Mouse (Mus musculus): ENCODE results near the gene 6430548M08Rik.

6430548M08Rik gene

DNA sequence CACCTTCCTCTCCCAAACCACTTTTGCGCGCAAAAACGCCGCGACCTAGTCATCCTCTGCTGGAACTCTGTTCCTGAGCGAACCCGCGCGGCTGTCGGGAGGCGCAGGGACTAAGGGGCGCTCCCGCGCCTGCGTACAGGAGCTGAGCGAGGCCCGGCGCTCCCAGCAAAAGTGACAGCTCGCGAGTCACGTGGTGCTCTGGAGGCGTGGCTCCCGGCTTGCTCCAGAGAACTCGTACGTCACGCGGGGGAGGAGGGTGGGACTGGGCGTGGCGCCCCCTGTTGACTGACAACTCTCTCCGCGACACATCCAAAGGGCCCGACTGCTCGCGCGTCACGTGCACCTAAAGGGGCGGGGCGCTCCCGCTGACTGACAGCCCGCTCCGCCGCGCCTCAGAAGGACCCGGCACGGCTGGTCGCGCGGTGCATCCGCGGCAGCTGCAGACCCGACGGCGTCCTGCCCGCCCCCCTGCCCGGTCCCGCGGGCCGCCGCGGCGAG lies at the start of gene 6430548M08Rik:
Gene 6430548M08Rik, plus strand, starts transcription at position 395 of the 498 bp plus-strand sequence.
- peak; percentile 100 for DNase-seq

DNA sequence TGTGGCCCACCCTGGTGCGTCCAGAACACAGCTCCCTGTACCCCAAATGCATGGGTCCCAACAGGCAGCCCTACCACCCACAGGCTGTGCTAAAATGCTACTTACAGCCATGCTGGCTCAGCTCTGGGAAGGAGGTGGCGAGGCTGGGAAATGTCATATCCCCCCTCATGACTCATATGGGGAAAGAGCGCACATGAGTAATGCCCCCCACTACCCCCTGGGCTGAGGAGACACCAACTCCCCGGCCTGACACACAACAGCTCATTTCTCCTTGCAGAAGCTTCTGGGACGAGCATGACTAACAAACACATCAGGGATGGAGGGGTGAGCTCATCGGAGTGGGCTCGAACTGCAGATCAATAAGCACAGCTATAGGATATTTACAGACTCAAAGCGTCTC lies 48.3 kb upstream of the 6430548M08Rik start:
- no peak for DNase-seq

DNA sequence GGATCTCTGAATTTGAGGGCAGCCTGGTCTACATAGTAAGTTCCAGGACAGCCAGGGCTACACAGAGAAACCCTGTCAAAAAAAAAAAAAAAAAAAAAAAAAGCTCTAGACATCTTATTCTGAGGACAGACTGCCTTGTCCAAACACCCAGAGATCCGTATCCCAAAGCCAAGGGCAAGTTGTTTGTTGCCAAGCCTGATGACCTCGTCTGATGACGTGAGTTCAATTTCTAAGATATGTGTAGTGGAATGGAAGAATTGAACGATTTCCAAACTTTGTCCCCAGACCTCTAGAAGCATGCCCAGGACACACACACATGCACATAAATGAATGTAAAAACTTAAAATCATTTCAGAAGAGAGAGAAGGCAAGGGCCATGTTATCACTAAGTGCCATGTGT lies 47.7 kb upstream of the 6430548M08Rik start:
- DNase-seq: no peak

DNA sequence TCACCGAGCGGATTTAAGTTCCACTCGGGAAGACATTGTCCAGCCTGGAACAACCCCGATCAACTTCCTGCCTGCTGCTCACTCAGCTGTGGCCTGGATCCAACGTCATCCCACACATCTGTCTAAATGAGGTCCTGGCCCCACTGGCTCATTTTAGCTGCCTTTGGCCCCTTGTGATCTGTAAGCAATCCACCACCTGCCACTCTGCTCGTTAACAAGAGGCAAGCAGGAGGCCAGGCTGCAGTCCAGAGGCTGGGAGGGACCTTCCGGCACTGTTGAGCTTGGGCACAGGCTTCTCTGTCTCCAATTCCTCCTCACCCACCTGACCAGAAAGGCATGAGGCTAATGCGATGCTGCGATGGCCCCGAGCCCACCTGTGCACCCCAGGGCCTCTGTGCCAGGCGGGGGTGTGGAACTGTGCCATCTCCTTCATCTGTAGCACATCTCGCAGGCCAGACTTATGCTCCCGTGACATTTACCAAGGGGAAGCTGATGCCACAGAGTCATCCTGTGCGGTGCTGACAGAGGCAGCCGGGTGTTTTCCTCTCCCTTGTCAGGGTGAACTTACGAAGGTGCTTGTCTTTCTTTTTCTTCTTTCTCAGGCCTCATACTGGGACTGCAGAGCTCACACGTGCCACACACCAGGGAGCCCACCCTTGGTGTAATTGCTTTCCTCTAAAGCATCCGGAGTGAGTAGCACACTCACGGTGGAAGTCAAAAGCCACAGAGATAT lies 45.9 kb upstream of the 6430548M08Rik start:
- peak; percentile 73 to 85 for DNase-seq

DNA sequence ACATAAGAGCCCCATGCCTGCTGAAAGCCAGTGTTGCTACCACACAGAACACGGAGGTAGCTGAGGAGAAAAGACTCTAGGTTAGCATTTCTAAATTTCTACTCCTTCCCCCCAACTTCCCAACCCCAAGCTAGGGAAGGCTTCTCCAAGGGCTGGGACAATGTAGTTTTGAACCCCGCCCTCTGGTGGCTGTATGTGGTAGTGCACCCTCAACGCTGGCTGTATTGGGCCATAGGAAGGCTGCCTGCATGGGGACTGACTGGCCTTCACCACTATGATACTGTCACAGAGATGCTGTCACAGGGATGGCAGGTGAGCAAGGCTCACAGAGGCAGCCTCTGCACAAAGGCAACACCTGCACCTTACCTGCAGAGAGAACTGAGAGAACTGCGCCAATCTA lies 42.3 kb upstream of the 6430548M08Rik start:
- DNase-seq: peak; percentile 92

DNA sequence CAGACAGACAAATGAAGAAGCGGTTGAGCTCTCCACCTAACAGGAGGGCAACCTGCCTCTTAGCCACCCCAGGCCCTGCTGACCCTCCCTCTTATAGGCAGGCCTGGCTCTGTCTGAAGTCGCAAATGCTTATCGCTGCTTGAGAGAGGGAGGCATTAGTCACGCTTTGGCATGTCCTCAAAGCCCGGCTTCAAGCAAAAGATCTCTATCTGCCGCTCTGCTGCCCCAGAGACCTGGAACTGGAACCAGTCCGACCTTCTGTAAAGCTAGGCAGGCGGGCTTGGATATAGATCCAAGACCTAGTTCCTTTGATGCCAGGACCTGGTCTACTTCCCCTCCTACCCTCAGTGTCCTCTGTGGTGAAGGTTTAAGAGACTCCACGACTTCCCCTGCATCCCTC lies 41.7 kb upstream of the 6430548M08Rik start:
- peak; percentile 31 to 49 for DNase-seq

DNA sequence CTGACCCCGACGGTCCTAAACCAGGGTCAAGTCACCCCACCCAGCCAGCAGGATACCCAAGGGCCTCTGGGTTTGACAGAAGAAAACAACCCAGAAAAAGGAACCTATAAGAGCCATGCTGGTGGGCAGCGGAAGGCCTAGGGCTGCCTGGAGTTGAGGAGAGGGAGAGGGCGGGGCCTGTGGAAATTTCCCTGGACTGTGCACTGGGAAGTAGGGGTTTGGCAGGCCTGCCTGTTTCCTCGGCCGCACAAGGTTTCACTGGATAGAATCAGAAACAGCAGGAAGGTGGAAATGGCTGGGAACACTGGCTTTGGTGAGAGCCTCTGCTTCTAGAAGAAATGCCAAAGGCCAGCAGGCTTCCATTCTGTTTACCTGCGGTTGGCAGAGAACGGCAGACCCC lies 41.1 kb upstream of the 6430548M08Rik start:
- DNase-seq: peak; percentile 63 to 69

DNA sequence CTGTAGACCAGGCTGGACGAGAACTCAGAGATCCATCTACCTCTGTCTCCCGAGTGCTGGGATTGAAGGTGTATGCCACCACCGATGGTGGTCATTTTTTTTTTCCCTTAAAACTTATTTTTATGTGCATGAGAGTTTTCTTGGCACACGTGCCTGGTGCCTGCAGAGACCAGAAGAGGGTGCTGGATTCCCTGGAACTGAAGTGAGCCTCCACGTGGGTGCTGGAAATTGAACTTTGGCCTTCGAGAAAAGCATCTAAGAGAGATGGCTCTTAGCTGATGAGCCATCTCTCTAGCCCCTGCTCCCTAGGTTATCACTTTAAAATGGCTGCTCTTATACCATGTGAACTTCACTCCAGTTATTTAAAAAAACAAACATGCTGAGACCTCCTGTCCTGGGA lies 39.4 kb upstream of the 6430548M08Rik start:
- DNase-seq: no peak

DNA sequence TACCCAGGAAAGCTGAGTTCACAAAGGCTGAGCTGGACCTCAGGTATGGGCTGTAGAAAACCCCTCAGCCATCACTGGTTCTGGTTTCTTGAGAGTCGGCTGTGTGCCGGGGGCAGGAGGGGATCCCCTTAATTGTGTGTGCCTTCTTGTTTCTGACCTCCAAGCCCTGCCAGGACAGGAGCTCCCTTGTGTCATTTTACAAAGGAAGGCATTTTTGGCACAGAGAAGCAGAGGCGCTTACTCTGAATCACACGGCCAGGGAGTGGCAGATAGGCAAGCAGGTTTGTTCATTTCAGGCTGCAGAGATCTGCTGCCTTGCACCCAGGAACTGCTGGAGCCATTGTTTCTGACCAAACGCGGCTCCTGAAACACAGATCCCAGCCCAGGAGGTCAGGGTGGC lies 38.6 kb upstream of the 6430548M08Rik start:
- no peak for DNase-seq

DNA sequence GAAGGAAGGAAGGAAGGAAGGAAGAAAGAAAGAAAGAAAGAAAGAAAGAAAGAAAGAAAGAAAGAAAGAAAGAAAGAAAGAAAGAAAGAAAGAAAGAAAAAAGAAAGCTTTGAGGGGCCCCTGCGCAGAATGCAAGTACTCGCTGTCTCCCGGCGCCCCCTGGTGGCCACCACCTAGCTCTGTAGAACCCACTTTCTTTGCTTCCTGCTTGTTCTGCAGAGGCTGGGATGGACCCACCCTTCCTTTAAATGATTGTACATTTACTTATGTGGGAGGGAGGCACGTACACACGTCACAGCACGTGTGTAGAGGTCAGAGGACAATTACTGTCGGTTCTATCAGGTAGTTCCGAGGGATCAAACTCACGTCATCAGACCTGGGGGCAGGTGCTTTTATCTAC lies 35.9 kb upstream of the 6430548M08Rik start:
- peak; percentile 92 to 94 for DNase-seq

DNA sequence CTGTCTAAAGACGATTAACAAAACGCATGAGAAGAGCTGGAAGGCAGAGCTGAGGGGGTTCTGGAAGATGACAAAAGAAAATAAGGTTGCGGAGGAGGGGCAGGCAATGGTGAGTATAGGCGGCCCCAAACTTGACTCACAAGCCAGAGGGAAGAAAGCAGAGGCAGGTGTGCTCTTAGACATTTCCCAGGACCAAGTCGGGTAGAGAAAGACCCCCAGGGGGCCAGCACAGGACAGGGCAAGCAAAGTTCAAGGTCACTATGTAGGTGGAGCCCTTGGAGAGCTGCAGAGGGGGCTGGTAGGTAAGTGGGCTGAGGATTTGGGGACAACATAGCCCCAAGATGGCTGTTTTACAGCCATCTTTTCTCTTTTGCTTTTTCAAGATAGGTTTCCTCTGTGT lies 34.6 kb upstream of the 6430548M08Rik start:
- no peak for DNase-seq

DNA sequence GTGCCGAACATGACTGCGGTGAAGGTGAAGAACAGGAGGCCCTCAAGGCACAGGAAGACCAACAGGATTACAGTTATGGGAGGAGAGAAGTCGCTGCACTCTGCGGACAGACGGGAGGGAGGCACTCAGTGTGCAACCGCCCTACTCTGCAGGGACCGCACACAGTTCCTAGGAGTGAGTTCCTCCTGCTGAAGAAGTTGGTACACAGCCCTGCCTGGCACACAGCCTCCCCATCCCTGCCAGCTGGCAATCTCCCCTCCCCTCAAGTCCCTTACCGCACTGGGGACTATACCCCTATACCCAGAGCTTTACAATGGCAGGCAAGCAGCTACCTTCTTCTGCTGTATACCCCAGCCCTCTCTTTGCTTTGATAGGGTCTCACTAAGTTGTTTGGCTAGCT lies 30.7 kb upstream of the 6430548M08Rik start:
- DNase-seq: no peak

DNA sequence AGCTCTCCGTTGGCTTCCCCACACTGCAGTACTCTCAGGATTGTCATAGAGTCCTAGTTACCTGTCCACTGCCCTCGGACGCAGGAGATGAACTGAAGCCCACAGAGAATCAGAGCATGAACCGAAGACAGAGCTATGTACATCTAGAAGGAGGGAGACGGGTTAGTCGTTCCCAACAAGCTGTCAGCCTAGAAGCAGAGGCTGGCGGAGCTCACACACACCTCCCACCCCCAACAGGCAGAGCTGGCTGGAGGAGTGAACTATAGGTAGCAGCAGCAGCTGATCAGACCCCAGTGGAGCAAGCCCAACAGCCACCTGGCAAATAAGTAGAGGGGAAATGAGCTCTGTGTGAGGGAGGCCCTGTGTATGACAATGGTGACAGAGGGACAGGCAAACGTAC lies 29.2 kb upstream of the 6430548M08Rik start:
- DNase-seq: no peak

DNA sequence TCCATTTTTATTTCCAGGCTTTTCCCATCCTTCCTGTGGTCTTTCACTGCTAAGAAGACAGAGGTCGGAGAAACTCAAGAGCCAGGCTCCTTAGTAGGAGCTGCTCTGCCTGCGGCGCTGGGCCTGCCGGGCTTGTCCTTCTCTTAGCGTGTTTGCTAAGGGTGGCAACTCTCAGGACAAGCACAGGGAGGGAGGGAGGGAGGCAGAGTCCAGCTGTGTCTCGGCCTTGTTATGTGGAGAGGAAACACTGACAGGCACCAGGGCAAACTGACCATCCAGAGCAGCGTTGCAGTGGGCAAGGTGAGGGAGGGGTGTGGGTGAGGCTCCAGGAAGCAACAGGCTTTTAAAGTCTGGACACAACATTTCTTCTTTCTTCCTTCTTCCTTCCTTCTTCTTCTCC lies 24.4 kb upstream of the 6430548M08Rik start:
- no peak for DNase-seq

DNA sequence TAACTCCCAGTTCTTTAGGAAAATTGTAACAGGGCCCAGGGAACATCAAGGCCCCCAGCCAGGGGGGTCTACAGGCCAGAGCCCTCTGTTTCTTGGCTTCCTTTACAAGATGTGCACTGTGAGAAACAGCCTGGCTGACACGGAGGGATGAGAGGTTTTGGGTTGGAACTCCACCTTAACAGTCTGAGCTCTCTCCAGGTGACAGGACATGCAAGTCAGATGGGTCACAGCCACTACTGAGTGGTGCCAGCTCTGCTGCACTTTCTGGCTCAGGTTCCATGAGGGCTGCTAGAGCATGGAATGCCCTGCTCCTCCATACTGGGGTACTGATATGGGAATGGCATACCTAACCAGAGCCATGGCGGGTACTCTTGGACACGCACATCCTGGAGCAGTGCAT lies 22.9 kb upstream of the 6430548M08Rik start:
- DNase-seq: no peak

DNA sequence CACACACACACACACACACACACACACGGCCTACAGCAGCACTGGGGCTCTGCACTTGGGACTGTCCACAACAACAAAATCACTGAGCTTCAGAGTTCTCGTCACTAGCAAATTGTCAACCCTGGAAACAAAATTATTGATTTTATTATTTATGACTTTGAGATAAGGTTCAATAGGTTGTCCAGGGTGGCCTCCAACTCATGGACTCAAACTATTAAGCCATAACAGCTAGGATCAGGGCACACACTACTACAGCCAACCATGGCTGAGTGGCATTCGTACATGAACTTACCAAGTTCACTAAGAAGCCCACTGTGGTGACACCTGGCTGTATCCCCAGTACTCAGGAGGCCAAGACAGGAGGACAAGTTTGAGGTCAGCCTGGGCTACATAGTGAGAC lies 20.8 kb upstream of the 6430548M08Rik start:
- no peak for DNase-seq

DNA sequence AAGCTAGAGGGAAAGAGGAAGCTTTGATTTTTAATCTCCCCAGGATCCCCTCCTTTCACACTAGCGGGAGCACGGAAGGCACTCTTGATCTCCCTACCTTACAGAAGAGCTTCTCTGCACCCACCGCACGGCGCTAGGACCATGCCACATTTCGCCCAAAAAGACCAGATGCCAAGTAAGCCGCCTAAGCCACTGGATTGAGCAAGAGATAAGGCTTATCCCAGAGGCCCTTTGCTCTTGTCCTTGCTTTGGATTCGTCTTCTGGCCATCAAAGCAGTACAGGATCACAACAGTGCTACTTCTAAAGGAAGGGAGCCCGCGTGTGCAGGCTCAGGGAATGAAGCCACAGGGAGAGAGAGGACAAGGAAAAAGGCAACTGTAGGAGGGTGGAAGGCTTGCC lies 19.2 kb upstream of the 6430548M08Rik start:
- DNase-seq: no peak

DNA sequence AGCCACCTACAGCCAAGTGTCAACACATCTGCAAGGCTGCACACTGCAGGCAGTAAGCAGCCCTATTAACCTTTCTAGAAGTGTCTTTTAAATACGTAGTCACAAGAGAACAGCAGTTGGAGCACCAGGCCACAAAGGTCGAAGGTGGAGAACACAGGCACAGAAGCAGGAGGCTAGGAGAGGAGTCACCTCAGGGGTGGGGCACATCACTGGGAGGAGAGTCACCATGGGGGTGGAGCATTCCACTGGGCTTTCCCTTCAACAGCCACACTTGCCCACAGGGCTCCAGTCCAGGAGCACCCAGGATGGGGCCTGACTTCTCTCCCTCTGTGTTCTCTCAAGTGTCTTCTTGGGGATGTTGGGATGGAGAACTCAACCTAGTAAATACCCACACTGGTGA lies 17.5 kb upstream of the 6430548M08Rik start:
- no peak for DNase-seq

DNA sequence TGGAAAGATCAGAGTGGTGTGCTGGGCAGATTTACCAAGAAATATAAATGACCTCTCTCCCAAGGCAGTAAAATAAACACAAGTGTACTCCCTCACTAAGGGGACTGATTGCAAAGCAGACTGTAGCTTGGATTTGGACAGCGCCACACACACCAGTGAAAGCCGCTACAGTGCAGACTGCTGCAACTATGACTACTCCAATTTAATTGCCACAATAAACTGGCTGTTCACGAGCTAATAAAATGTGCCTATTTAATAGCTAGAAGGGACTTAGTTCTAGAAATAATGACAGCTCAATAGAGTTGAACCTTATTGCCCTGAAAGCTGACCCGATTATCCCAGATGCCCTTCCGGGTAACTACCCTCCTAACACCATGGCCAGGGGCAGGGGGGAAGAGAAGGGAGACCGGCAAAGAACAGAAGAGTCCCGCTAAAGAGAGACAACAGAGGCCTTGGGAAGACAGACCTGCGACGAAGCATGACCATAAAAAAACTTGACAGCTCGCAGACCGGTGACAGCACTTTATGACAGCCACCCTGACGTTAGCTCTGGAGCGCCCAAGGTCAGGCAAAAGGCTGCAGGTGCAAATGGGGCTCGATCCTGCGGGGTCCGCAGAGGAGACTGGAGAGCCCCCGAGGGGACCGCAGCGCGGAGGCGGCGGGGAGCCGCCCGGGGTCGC lies 13.4 kb upstream of the 6430548M08Rik start:
- DNase-seq: no peak

DNA sequence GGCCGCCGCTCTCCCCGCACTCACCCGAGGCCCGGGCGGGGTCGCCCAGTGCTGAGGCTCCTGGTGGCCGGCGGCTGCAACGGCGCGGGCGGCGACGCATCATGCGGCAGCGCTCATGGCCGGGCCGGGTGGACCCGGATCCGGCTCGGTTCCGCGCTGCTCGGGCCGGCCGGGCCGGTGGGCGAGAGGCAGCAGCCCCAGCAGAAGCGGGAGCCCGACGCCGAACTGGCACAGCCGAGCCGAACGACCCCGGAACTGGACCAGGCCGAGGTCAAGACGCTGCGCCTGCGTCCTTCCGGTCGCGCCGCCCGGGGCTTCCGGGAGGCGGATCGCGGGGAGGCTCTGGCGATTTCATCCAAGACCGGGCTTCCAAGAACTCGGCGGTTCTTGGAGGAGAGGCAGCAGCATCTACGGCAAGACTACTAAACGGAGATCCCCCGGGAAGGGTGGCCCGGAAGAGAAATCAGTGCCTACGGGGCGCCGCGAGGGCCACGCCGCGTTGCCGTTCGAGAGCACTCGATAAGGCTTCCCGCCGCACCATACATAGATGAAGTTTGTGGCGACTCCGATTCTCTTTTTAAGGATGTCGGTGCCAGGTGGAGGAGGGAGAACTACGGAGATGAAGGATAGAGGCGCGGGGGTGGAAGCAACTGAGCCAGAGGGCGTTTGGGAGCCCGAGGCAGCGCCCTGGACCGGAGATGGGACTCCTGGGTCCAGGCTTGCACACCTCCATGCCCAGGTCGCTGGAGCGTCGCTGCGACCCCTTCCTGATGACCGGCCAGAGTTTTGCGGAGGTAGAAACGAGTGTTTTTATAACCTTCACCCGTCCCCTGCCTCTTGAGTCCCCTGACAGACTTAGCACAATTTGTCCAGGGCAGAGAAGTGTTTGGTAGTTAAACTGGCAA lies 12.6 kb upstream of the 6430548M08Rik start, which contains the start of gene Zdhhc7:
Gene Zdhhc7, minus strand, starts transcription at position 415 of the 905 bp plus-strand sequence.
- peak; percentile 84 to 90 for DNase-seq

DNA sequence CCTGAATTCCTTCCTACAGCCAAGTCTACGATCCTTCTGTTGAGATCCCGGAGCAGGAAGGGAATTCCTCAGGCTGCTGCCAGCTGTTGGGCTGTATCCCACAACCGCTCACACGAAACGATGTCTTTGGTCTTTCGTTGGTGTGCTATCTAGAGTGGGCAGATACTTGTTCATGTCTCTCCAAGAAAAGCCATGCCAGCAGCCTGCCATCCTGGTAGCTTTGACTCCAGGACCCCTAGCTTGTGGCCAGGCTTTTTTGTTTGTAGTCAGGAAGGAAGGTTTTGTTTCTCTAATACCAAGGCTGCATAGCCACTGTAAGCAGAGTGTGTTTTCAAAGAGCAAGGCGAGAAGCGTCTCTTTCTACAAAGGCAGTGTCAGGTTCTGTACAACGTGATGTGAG lies 10.0 kb upstream of the 6430548M08Rik start:
- DNase-seq: no peak

DNA sequence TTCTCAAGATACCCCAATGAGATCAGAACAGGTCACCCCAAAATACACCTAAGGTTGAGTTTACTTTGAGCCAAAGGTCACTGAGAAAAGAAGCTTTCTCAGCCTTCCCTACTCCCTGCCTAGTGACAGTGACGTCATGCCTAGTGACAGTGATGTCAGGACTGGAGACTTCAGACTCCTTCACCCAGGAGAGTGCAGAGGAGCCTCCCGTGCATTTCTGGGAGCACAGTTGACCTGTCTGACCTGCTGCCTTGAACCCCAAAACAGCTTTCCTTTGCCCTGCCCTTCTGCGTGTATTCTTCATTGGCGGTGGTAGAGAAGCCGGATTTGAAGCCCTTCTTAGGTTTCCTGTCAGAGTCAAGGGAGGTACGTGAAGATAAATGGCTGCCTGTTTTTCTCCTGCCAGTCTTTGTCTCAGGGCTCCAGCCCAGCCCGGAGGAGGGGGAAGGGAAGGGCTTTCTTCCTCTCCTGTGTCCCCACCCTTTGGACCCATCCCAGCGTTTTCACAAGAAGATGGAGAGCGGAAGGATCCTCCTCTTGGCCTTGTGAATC lies 9.2 kb upstream of the 6430548M08Rik start:
- peak; percentile 65 to 79 for DNase-seq

DNA sequence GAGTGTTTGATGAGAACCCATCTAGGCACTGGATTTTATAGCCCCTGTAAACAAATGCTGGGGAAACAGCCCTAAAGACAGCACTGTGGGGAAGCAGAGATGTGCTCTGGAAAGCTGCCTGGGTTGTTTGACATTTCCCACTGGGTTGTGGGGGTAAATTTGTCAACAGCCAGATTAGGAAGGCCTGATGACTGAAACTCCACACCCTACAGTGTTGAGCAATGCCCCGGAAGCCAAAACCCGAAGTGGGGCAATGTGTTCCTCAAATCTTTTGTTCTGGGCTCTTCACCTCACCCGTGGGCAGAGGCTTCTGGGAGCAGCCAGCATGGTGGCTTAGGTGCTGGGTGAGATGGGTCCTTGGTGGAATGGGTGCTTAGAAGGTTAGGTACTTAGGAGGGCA lies 4.8 kb upstream of the 6430548M08Rik start:
- DNase-seq: no peak

Data from kidney, postnatal 4 days (tissue).